Mouse (Mus musculus) layer of hippocampus, adult 8-10 months (tissue): Measurements from ENCODE around the gene Prpf6. TPM values are rescaled to one million over a fixed set of nuclear protein-coding genes. Genes with fewer than 3 reads are reported as not detected.

ENCODE experiments used
- DNase-seq, 2 experiments: peaks; one replicate each; pipeline ENCODE4 v3.0.0; 2022; ENCODE audit warnings: low spot score in 2 of 2
- total RNA-seq, 4 experiments: library from RNA; stranded (reverse); gene quantifications; 2 replicates each; pipeline ENCODE4 v1.2.4; 2022

The Prpf6 gene
- total RNA-seq, 4 experiments from 2014 or later = 59.5 to 63.3 (median 59.8) TPM

DNA sequence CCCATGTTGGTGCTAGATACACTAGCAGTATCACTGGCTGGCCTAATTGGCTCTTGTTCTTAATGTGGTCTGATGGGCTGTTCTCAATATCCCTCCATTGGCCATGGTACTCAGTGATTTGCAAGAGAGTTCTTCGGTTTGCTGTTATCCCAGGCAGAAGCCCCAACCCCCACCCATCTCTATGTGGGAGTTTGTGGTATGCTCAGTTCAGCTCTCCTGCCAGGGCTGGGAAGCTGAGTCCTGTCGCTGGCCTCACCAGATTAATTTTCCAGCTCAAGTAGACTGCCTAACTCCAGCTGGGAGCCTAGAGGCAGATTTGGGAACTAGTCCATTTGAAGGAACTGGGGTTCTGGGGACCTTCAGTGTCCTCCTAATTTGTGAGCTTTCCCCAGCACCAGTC is 65.8 kb downstream of the Prpf6 start:
- DNase-seq = no peak

DNA sequence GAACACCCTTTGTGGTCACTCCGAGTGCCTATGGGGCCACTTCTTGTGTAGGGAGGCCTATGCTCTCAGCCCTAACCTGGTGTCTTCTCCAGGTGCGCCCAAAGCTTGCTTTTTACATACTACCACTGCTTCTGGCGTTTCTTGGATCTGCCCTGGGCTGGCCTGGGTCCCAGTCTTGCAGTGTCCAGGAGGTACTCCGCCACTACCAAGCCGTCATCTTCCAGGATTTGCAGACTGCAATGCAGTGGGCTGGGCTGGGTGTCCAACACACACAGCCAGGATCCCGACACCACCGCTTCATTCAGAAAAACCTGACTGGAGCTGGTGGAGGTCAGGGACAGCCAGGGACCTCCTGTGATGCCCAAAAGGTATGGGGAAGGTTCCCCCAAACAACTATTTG is 66.9 kb downstream of the Prpf6 start:
- no peak for DNase-seq

DNA sequence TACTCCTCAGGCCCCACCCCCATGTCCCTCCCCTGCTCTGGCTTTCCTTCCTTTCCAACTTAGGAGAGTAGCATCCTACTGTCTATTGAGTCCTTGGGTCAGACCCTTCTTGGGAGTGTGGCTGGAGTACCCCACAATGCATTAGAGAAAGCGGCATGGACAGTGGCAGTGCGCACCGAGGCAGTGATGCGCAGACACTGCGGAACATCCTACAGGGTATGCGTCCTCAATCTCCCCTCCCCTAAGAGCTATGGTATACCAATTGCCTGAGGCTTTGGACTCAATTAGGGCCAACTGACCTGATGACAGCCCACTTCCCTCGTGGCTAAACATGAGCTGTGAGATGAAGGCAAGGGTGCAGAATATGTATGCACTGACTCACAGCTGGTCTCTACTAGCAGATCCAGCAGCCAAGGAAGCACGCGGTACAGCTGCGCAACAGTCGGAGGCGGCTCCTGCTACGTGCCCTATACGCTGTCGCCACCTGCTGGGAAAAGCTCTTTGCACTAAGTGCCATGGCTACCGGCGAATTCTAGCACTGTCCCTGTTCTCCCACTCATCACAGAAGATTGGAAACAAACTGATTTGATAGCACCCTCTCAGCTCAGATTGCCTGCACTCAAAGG is 67.4 kb downstream of the Prpf6 start:
- peak; percentile 52 to 74 for DNase-seq

DNA sequence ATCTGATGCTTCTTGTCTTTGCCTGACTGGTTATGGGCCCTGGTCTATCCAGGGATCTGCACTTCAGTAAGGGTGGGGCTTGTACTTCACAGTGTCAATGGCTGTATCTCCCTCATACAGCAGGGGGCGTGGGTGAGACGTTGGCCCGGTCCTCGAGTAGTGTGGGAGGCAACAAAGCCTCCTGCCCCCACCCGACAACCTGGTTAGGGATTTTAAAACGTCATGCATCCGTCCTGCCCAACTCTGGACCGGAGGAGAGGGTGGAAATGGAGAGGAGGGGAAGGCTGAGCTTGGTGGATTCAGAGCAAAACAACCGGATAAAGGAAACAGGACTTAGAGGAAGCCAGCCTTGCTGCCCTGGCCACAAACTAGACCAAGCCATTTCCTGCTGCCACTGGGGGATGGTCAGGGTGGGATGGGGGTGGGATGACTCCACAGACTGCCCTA is 68.0 kb downstream of the Prpf6 start:
- peak; percentile 83 to 85 for DNase-seq

DNA sequence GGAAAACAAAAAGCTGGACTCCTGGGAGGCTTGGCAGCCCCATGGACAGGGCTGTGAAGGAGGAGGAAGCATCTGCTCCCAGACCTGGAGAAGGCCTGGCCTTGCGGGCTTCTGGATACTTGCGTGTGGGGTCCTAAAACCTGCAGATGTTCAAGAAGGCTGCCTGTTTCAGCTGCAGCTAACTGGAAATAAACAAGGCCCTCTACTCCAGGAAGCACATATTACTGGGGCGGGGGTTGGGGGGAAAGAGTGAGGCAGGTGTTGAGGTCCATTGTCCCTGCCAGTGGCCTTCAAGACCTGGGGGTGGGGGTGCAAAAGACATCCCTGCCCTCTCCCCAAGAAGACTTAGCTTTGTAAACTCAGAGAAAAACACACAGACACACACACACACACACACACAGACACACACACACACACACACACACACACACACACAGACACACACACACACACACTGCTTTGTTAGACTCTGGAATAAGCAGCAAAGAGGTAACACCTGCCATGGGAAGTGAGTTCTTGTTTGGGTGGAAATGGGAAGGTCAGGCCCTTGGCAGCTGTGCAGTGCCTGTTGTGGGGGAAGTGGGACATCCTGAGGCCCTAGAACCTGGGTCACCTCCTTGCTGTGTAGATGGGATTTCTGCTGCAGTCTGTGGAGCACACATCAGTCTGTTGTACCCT is 71.1 kb downstream of the Prpf6 start:
- no peak for DNase-seq

DNA sequence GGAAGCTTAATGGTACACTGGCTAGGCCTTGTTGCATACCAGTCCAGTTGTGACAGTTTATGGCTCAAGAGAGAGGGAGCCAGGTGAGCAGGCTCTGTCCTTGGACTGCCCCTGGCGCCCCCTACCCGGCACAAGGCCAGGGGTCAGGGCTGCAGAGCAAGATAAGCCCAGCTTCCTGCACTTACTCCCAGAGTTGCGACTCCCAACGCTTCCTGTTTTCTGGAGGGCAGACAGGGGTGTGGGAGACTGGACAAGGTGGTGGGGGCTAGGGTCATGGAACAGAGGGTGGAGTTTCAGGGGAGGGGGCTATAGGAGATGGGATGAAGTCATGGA is 71.6 kb downstream of the Prpf6 start:
- no peak for DNase-seq

DNA sequence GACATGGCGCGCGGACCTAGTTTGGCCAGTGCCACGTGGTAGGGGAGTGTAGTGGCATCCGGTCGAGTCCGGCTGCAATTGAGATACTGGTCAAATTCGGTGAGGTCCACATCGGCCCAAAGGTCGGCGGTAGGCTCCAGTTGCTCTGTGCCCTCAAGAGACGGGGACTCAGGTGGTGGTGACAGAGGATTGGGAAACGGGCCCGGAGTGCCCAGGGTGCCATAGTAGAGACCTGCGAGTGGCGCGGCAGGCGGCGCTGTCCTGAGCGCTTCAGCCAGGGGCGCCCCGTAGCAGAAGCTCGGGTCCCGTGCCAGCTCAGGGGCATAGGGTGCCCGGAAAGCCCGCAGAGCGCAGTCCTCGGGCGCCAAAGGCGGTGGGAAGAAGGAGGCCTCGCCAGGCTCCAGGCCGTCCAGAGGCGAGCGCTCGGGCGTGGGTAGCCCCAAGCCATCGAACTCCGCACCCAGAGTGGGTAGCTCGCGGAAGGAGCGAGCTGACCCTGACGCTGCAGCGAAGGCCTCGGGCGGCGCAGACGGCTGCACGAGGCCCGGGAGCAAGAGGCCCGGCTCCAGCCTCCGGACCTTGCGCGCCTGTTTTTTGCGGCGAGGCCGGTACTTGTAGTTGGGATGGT is 78.7 kb downstream of the Prpf6 start:
- DNase-seq = no peak

DNA sequence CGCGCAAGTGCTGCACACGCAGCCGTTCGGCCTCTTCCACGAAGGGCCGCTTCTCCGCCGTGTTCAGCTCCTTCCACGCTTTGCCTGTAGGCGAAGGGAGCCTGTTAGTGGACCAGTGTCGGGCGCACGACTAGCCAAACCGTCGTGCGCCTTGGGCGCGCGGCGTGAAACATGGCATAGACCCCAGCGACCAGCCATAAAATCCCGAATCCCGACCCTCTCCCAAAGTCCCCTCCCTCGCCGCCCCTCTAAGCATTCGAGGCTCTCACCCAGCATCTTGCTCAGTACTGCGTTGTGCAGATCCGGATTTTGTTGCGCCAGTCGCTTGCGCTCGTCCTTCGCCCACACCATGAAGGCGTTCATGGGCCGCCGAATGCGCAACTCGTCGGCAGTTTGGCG is 79.2 kb downstream of the Prpf6 start:
- no peak for DNase-seq

DNA sequence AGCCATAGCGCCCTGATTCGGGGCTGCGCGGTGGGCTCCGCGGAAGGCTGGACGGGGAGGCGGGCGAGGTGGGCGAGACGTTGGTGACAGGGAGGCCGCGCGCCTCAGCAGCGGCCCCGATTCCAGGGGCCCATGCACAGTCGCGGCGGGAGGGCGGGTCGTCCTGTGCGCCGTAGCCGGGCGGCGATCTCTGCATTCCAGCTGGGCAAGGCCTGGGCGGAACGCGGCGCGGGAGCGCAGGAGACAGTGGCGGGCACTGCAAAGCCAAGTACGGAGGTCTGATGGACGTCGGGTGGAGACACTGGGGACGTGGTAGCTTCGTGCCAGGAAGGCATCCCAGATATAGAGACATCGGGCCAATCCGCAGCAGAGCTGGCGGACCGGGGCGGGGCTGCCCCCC is 79.7 kb downstream of the Prpf6 start, which contains the start of gene Sox18:
Gene Sox18, minus strand, starts transcription at position 315 of the 400 bp plus-strand sequence.
- no peak for DNase-seq

DNA sequence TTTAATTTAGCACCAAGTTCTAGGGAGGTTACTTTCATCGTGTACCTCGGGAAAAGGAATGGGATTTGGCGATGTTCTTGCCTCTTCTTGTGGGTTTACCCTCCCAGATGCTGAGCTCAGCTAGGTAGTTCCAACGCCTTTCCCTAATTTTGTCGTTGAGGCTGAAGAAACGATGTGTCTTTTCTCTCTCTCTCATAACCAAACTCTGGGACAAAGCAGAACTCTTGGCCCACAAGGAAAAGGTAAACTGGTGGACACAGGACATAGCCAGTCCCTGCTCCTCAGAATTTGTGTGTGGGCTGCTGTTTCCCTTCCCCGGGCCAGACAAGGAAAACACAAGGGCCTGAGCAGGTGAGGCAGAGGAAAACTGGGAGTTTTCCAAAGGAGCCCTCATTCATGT is 80.3 kb downstream of the Prpf6 start:
- no peak for DNase-seq

DNA sequence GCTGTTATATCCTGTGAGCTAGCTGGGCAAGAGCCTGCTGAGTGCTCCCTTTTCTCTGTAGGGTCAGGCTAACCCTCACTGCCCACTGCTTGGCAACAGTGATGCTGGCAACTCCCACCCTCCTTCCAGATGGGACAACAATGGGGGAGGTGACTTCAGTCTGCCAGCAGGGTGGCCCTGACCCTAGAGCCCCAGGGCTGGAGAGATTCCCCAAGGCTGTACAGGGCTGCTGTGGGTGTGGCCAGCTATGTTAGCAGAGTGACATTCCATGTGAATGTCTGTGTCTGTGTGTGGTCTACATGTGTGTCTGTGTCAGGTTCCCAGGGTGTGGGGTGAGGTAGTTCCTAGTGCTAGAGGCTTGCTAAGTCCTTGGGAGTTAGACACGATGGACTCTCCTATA is 81.8 kb downstream of the Prpf6 start:
- DNase-seq = no peak

DNA sequence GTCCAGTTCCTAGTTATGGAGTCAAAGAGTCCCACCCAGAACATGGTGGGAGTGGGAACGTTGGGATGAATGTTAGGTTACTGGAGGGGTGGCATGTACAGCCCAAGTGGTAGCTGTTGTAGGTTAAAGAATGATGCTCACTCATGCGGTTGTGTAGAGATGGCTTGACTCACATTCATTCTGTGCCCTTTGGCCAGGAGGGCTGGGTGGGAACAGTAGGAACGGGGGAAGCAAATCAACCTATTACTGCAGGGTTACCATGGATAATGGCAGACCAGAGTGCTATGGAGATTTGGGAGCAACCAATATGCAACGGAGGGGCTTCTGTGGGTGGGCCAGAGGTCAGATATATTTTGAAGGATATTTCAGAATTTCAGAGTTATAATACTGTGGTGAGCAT is 83.3 kb downstream of the Prpf6 start:
- no peak for DNase-seq

DNA sequence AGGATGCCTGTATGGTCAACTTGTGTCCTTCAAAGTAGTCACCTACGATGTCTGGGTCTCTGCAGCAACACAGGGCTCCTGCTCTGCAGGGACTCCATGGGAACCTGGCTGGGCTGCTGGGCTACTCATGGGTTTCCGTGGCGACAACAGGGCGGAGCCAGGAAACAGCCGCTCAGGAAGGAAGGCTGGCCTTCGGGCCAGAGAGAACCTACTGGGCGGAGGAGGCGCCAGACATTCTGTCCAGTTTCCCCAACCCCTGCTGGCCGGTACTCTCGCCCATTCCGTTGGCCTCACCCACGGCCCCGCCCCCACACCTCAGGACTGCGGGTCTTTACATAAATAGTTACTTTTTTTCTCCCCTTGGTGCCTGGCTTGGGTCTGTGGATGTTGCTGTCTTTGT is 83.8 kb downstream of the Prpf6 start:
- DNase-seq = peak in 1 of 2 experiments; percentile 50

DNA sequence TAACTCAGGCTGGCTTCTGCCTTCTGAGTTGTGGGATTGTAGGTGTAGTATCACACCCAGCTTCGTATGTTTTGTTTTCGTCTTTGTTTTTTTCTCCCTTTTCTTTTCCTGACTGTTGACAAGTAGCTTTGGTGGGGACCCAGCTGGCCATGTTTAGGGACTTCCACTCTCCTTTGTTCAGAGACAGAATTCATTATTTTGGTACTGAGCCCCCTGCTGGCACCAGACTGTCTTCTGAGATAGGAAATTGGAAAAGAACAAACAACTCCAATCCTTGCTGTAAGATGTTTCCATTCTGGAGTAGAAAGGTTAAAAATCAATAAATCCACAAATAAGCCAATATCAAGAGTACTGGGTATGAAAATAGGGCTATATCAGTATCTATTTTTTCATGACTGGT is 84.8 kb downstream of the Prpf6 start:
- no peak for DNase-seq

DNA sequence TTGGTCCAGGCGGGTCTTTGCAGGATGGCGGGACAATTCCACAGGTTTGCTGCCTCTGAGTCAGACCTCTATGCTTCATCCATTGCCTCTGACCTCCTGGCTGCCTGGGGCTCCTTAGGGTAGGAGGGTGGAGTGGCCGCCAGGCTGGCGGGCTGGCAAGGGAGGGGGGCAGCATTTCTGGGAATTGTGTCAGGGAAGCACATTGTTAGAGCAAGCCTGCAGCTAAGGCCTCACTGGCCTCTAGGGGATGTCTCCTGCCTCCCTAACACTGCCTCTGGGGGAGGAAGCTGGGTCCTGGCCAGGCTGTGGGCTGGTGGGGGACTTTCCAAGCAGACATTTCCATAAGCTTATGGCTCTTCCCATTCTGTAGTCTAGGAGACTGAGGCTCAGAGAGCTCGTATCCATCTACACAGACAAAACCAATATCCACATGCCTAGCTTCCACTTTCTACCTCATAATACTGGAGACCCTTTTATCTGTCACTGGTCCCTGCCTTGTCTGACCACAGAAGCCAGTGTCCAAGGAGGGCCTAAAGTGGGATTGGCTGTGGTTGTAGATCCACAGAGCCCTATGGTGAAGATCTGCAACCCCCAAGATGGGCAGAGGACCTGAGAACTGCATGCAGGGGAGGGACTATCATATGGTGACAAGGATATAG is 85.6 kb downstream of the Prpf6 start:
- DNase-seq = no peak

DNA sequence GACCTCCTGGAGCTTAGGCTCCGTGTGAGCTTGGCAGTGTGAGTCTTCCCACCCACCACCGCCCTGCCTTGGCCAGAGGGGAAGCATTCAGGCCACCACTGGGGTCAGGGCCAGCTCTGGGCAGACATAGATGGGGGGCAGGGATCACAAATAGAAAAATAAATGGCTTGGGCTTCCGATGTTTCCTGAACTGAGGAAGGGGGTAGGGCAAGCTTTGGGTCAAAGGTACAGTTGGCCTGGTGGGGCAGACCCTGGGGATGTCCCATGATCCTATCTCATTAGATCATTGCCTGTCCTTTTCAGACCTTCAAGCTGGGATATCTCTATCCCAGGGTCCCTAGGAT is 86.1 kb downstream of the Prpf6 start:
- no peak for DNase-seq

DNA sequence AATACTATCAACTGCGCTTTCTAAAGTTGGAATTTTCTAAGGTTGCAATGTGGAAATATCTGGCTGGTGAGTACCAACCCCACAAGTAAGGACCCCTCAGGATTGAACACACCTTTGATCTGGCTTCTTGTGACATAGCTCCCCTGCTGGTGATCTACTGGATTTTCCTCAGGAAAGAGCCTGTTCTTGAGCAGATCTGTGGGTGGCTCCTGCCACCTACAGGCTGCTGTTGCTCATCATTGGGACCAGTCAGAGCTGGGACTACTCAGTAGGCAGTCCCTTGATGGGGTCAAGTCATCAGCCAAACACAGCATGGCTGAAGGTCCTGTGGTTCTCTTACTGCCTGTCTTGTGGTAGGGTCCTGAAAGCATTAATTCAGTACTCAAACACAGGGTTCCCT is 87.1 kb downstream of the Prpf6 start:
- peak; percentile 81 to 84 for DNase-seq

DNA sequence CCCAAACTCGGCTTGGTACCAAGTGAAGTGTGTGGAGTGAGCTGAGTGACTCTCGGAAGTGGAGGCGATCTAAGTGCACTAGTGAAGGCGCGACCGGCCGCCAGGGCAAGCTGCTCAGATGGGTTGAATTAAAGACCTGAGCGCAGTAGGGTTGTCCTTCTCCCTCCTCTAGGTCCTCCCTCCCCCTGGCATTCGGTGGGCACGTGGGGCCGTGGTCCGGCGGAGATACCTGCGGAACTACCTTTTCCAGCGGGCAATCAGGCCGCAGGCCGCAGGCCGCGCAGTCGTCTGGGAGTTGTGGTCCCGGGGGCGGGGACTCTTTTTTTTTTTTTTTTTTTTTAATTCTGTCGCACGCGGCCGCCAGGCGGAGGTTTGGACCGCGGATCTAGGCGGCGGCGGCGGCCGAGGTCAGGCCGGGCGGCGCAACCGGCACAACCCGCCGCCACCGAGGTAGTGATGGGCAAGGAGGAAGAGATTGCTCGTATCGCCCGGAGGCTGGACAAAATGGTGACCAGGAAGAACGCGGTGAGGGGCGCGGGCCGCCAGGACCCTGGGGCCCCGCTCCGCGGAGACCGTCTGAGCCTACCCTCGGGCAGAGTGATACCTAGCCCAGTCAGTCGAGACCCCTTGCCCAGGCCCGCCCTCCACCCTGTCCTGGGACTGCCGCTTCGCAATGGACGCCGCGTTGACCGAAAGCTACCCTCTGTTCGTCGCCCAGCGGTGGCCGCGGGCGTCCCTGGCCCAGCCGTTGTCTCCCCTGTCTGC is 88.5 kb downstream of the Prpf6 start, which contains the start of gene Tcea2:
Gene Tcea2, plus strand, starts transcription at position 360 of the 765 bp plus-strand sequence.
- peak in 1 of 2 experiments; percentile 64 for DNase-seq

DNA sequence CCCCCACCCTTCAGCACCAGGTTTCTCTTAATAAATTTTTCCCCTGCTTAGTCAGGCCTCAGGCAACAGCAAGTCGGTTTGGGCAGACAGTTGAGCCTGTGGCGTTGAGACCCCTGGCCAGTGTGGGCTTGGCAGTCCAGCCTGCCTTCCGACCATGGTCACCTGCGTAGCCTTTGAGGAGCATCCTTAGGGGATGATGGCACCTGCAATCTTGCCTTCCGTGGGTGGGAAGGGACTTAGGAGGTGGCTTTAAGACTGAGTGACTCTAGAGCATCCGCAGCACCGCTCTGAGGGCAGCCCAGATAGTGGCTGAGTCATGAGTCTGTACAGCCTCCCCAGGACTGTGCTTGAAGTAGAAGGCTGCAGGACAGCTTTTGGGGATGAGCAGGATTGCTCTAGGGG is 89.0 kb downstream of the Prpf6 start:
- DNase-seq = no peak

DNA sequence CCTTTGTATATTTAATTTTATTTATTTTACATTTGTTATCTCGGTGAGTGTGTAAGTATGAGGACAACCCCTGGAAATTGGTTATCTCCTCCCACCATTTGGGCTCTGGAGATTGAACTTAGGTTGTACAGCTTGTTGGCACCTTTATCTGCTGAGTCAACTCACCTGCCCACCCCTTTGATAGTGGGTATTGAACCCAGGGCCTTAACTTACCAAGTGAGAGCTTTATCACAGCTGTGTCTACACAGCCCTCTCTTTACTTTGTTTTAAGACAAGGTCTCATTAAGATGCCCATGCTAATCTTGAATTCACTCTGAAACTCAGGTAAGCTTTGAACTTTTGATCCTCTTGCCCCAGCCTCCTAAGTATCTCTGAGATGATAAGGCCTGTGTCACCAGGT is 90.3 kb downstream of the Prpf6 start:
- DNase-seq = no peak

DNA sequence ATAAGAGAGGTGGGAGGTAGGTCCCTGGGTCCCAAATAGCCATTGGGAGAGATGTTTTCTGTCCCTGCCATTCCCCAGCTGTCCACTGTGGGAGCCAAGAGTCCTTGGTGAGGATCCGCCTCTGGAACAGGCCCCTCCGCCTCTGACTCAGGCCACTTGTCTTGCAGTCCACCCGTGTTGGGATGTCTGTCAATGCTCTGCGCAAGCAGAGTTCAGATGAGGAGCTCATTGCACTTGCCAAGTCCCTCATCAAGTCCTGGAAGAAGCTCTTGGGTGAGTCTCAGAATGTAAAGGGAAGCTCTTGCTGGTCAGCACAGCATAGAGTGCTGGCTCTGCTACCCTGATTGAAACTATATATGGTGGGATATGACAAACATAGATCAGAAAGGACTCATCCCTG is 91.7 kb downstream of the Prpf6 start:
- DNase-seq = no peak

DNA sequence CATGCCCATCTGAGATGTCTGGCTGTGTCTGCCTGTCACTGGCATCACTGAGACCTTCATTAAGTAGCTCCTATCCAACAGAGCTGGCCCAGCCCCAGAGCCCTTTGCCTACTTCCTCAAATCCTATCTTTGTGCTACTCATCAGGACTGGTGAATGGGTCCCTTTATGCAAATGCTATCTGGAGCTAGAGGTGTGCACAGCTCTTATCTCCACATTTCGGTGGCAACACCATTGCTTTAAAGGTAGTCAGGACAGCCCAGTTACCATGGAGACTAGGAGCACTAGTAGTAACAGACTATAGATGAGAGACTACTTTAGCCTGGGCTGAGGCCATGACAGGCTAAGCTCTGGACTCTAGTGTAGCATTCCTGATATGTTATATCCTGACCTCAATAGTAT is 93.0 kb downstream of the Prpf6 start:
- DNase-seq = no peak
